Mouse (Mus musculus): ENCODE data around the gene Cox19. TPM values are rescaled to one million over a fixed set of nuclear protein-coding genes. Genes with fewer than 3 reads are reported as not detected.

The Cox19 gene
- polyA plus RNA-seq, 1 experiment from 2014 or later, result 155 TPM

DNA sequence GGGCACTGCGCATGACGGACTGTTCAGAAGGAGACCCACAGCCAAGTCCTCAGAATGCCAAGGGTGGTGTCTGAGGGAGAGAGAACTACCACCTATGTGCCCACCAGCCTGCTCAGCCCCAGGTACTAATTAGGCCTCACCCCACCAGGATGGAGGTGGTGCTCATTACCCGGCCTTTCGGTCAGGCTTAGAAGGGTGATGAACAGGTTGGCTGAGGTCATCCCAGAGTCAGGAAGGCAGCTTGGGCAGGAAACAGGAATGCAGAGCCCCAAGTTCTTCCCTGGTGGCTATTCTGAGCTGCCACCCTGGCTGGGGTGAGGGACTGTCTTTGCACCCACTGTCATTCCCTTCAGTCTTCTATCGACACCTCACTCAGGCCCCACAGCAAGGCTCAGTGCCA, 34.8 kb upstream of the Cox19 start:
- Histone ChIP-seq H3K9ac (ENCODE audit: low read length) (no peak overlapping the region), H3K4me1 (ENCODE audit: control insufficient read depth, insufficient read depth, low read length) (peaks cover under 1% of the 10 kb centered on the region; the same call in 1 of the 2 replicates)

GRCm38 (mm10) chr5:139384531-139384930, 33.3 kb upstream of the Cox19 start:
- Histone ChIP-seq H3K4me2 (ENCODE audit: low read length) (no peak overlapping the region), H3K27me3 (replicated peaks; ENCODE audit: control insufficient read depth, insufficient read depth, low read length) (no peaks in the 10 kb centered on the region), H3K4me1 (ENCODE audit: control insufficient read depth, insufficient read depth, low read length) (peaks cover 7% of the 10 kb centered on the region), H3K27ac (ENCODE audit: low read depth, low read length) (no peak overlapping the region), H3K4me3 (ENCODE audit: low read depth, low read length) (no peak overlapping the region), H3K9ac (ENCODE audit: low read length) (no peak overlapping the region), H3K36me3 (ENCODE audit: control insufficient read depth, insufficient read depth, low read length) (no peaks in the 10 kb centered on the region), H3K9me3 (replicated peaks; ENCODE audit: control insufficient read depth, low read length) (no peaks in the 10 kb centered on the region)
- DNase-seq (ENCODE audit: low spot score) (no peak), ATAC-seq (no peak)
- WGBS, result 88% methylated on average over 10 of the region's 10 CpGs

More for the DNA sequence above, 34.8 kb upstream of the Cox19 start:
- H3K27me3 ChIP-seq (replicated peaks; ENCODE audit: control insufficient read depth, insufficient read depth, low read length), result no peaks in the 10 kb centered on the region
- H3K36me3 ChIP-seq (ENCODE audit: control insufficient read depth, insufficient read depth, low read length), result no peaks in the 10 kb centered on the region
- no peaks in the 10 kb centered on the region for H3K9me3 ChIP-seq (replicated peaks; ENCODE audit: control insufficient read depth, low read length)
- DNase-seq (ENCODE audit: low spot score) (no peak), ATAC-seq (no peak)
- no peak overlapping the region for H3K4me3 ChIP-seq (ENCODE audit: low read depth, low read length)
- WGBS, result 94% methylated on average over 5 of the region's 5 CpGs
- no peak overlapping the region for H3K4me2 ChIP-seq (ENCODE audit: low read length)
- no peak overlapping the region for H3K27ac ChIP-seq (ENCODE audit: low read depth, low read length)

GRCm38 (mm10) chr5:139383234-139383633, 32.0 kb upstream of the Cox19 start:
- Histone ChIP-seq H3K4me1 (ENCODE audit: control insufficient read depth, insufficient read depth, low read length) (peaks cover 7% of the 10 kb centered on the region), H3K4me2 (ENCODE audit: low read length) (no peak overlapping the region), H3K27ac (ENCODE audit: low read depth, low read length) (no peak overlapping the region), H3K27me3 (replicated peaks; ENCODE audit: control insufficient read depth, insufficient read depth, low read length) (no peaks in the 10 kb centered on the region), H3K9me3 (replicated peaks; ENCODE audit: control insufficient read depth, low read length) (no peaks in the 10 kb centered on the region), H3K9ac (ENCODE audit: low read length) (no peak overlapping the region), H3K4me3 (ENCODE audit: low read depth, low read length) (no peak overlapping the region), H3K36me3 (ENCODE audit: control insufficient read depth, insufficient read depth, low read length) (no peaks in the 10 kb centered on the region)
- no peak for DNase-seq (ENCODE audit: low spot score)
- WGBS, result 83% methylated on average over 9 of the region's 9 CpGs
- no peak for ATAC-seq

GRCm38 (mm10) chr5:139382760-139383159, 31.5 kb upstream of the Cox19 start:
- Histone ChIP-seq H3K4me2 (ENCODE audit: low read length) (no peak overlapping the region), H3K9ac (ENCODE audit: low read length) (no peak overlapping the region), H3K36me3 (ENCODE audit: control insufficient read depth, insufficient read depth, low read length) (no peaks in the 10 kb centered on the region), H3K27me3 (replicated peaks; ENCODE audit: control insufficient read depth, insufficient read depth, low read length) (no peaks in the 10 kb centered on the region), H3K4me3 (ENCODE audit: low read depth, low read length) (no peak overlapping the region), H3K4me1 (ENCODE audit: control insufficient read depth, insufficient read depth, low read length) (peaks cover 7% of the 10 kb centered on the region), H3K27ac (ENCODE audit: low read depth, low read length) (no peak overlapping the region), H3K9me3 (replicated peaks; ENCODE audit: control insufficient read depth, low read length) (no peaks in the 10 kb centered on the region)
- ATAC-seq, result no peak
- WGBS, result 84% methylated on average over 8 of the region's 8 CpGs
- no peak for DNase-seq (ENCODE audit: low spot score)

DNA sequence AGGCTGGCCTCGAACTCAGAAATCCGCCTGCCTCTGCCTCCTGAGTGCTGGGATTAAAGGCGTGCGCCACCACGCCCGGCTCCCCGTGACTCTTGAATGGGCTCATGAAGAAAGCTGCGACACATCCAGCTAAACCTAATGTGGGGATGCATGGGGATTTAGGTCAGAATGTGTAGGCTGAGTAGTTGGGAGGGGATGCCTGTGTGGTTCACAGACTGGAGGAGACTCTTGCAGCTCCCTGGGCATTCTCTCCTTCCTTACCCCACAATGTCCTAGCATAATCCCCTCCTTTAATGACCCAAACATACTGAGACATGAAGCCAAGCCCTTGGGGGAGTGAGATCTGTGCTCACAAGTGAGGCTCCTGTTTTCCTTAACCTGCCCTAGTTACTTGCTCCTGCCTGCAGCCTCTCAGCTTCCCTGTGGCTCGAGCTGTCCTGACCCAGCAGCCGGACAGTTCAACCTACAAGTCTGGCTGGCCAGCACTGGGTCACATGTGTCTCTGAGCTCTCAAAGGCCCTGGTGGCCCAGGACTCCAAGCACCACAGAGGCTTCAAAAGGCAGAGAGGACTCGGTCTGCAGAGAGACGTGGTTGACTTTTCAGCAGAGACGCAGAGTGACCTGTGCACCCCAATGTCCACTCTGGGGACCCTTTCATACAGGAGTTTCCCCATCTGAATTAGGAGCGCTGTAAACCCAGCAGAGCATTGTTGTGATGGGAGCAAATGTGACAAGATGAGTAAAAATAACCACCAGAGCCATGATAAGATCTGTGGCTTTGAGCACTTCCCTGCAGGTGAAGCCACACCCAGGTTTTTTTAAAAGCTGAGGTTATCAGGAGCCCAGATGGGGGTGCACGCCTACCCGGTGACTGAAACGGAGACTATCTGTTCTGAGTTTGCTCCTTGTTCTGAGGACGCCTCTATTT, 30.6 kb upstream of the Cox19 start:
- H3K27ac ChIP-seq (ENCODE audit: low read depth, low read length), result no peak overlapping the region

GRCm38 (mm10) chr5:139380385-139381248, 29.4 kb upstream of the Cox19 start:
- Histone ChIP-seq H3K9ac (ENCODE audit: low read length) (peak overlapping the region; percentile 71), H3K27me3 (replicated peaks; ENCODE audit: control insufficient read depth, insufficient read depth, low read length) (no peaks in the 10 kb centered on the region), H3K9me3 (replicated peaks; ENCODE audit: control insufficient read depth, low read length) (no peaks in the 10 kb centered on the region), H3K4me3 (ENCODE audit: low read depth, low read length) (peak overlapping the region; percentile 55), H3K27ac (ENCODE audit: low read depth, low read length) (no peak overlapping the region), H3K36me3 (ENCODE audit: control insufficient read depth, insufficient read depth, low read length) (no peaks in the 10 kb centered on the region), H3K4me2 (ENCODE audit: low read length) (peak overlapping the region; percentile 87), H3K4me1 (ENCODE audit: control insufficient read depth, insufficient read depth, low read length) (peaks cover 7% of the 10 kb centered on the region)
- DNase-seq (ENCODE audit: low spot score) (peak; percentile 89), ATAC-seq (peak; percentile 89)
- 1% methylated on average over 66 of the region's 73 CpGs for WGBS

More for the DNA sequence above, 30.6 kb upstream of the Cox19 start:
- H3K4me2 ChIP-seq (ENCODE audit: low read length), result no peak overlapping the region
- WGBS, result 84% methylated on average over 18 of the region's 18 CpGs
- H3K4me1 ChIP-seq (ENCODE audit: control insufficient read depth, insufficient read depth, low read length), result peaks cover 7% of the 10 kb centered on the region
- no peaks in the 10 kb centered on the region for H3K27me3 ChIP-seq (replicated peaks; ENCODE audit: control insufficient read depth, insufficient read depth, low read length)
- no peaks in the 10 kb centered on the region for H3K9me3 ChIP-seq (replicated peaks; ENCODE audit: control insufficient read depth, low read length)
- no peak overlapping the region for H3K9ac ChIP-seq (ENCODE audit: low read length)
- H3K4me3 ChIP-seq (ENCODE audit: low read depth, low read length), result no peak overlapping the region
- DNase-seq (ENCODE audit: low spot score), result no peak
- H3K36me3 ChIP-seq (ENCODE audit: control insufficient read depth, insufficient read depth, low read length), result no peaks in the 10 kb centered on the region
- ATAC-seq, result no peak

DNA sequence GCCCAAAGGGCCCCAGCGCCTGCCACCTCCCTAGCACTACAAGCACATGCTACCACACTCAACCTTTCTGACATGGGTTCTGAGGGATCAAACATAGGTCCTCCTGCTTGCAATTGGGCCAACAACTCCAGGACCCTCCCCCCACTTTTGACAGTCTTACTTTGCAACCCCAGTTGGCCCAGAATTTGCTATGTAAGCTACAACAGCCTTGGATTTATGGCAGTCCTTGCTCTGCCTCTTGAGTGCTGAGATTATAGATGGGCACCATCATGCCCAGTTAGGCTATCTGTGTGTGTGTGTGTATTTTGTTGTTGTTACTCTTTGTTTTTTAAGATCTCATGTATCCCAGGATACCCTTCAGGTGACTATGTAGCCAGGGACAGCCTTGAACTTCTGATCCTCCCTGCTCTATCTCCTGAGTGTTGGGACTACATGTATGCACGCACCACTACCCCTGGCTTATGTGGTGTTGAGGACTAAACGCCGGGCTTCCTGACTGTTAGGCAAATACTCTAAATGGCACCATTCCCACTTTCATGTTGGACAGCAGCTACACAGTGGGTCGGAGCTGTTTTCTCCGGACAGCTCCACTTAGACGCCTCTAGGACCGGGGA, 28.7 kb upstream of the Cox19 start:
- H3K4me1 ChIP-seq (ENCODE audit: control insufficient read depth, insufficient read depth, low read length), result peaks cover 7% of the 10 kb centered on the region
- no peak; the same call in 1 of the 2 replicates for ATAC-seq

DNA sequence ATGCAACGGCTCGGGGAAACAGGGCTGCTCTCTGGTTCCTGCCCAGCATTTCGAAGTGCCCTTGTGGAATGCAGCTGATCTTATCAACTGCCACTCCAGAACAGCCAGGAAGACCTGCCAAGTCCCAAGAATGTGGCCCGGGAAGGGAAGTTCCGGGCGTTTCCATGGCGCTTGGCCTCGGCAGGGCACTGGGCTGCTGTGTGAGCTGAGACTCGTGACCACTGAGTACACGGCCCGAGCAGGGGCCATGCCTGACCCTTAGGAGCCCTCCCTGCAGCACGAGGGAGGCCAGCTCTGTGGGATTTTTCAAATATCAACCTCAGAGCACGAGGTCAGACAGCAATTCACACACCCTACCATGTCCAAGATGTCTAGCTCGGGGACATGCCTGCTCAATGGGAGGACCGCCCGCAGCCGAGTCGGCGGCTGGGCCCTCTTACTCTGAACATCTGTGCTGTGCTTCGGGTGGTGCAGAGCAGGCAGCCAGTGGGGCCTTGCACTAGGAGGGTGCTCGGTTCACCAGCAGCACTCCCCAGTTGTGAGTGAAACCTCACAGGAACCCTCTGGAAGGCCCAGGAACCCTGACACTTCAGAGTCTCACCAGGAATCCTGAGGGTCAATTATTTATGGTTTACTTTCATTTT, 27.9 kb upstream of the Cox19 start:
- no peak overlapping the region for H3K27ac ChIP-seq (ENCODE audit: low read depth, low read length)

More for the DNA sequence above, 28.7 kb upstream of the Cox19 start:
- H3K27me3 ChIP-seq (replicated peaks; ENCODE audit: control insufficient read depth, insufficient read depth, low read length), result no peaks in the 10 kb centered on the region
- H3K9ac ChIP-seq (ENCODE audit: low read length), result peak overlapping the region; percentile 71
- peak overlapping the region; percentile 87 for H3K4me2 ChIP-seq (ENCODE audit: low read length)
- DNase-seq (ENCODE audit: low spot score), result no peak
- H3K9me3 ChIP-seq (replicated peaks; ENCODE audit: control insufficient read depth, low read length), result no peaks in the 10 kb centered on the region
- H3K36me3 ChIP-seq (ENCODE audit: control insufficient read depth, insufficient read depth, low read length), result no peaks in the 10 kb centered on the region
- no peak overlapping the region for H3K27ac ChIP-seq (ENCODE audit: low read depth, low read length)
- WGBS, result 18% methylated on average over 8 of the region's 8 CpGs
- H3K4me3 ChIP-seq (ENCODE audit: low read depth, low read length), result peak overlapping the region; percentile 55

More for the DNA sequence above, 27.9 kb upstream of the Cox19 start:
- H3K27me3 ChIP-seq (replicated peaks; ENCODE audit: control insufficient read depth, insufficient read depth, low read length), result no peaks in the 10 kb centered on the region
- H3K4me1 ChIP-seq (ENCODE audit: control insufficient read depth, insufficient read depth, low read length), result peaks cover 7% of the 10 kb centered on the region
- H3K36me3 ChIP-seq (ENCODE audit: control insufficient read depth, insufficient read depth, low read length), result no peaks in the 10 kb centered on the region
- 73% methylated on average over 21 of the region's 21 CpGs for WGBS
- no peaks in the 10 kb centered on the region for H3K9me3 ChIP-seq (replicated peaks; ENCODE audit: control insufficient read depth, low read length)
- ATAC-seq, result no peak
- H3K4me2 ChIP-seq (ENCODE audit: low read length), result no peak overlapping the region
- DNase-seq (ENCODE audit: low spot score), result no peak
- H3K9ac ChIP-seq (ENCODE audit: low read length), result no peak overlapping the region
- H3K4me3 ChIP-seq (ENCODE audit: low read depth, low read length), result no peak overlapping the region
